Mouse (Mus musculus) ES-E14 (cell line): ENCODE measurements around the gene Nyap2. TPM values are rescaled to one million over a fixed set of nuclear protein-coding genes. Genes with fewer than 3 reads are reported as not detected.

Experiments used
- DNase-seq: peaks from one replicate; pipeline ENCODE4 v3.0.0-alpha.2; 2013; ENCODE audit warnings: low read depth, low spot score
- H3K27ac ChIP-seq: 2 replicates; pipeline ENCODE4 v1.5.1; 2012; ENCODE audit warnings: low read depth, mild to moderate bottlenecking, low read length, moderate library complexity, mixed read lengths; ENCODE audit not compliant: poor library complexity, insufficient read depth, severe bottlenecking
- H3K36me3 ChIP-seq: 2 replicates; pipeline ENCODE4 v1.6.1; 2012; ENCODE audit warnings: mild to moderate bottlenecking, low read length, moderate library complexity, mixed read lengths; ENCODE audit not compliant: control insufficient read depth, poor library complexity, insufficient read depth, severe bottlenecking
- H3K4me1 ChIP-seq, 2 experiments: fragments of 150-350 bp in 1 of 2; sonication (generic) in 1 of 2; 2 replicates each; pipeline ENCODE4 v1.6.1; 2012; ENCODE audit warnings: low read length in 2 of 2, mild to moderate bottlenecking in 1 of 2, mixed read lengths in 1 of 2; ENCODE audit not compliant: control insufficient read depth in 2 of 2, insufficient read depth in 2 of 2, poor library complexity in 1 of 2
- H3K4me3 ChIP-seq, 2 experiments: fragments of 150-350 bp in 1 of 2; sonication (generic) in 1 of 2; 2 replicates each; pipeline ENCODE4 v1.5.1; 2012; ENCODE audit warnings: low read length in 2 of 2, low read depth in 1 of 2, mild to moderate bottlenecking in 1 of 2, mixed read lengths in 1 of 2; ENCODE audit not compliant: insufficient read depth in 1 of 2, poor library complexity in 1 of 2, severe bottlenecking in 1 of 2
- H3K9ac ChIP-seq: 2 replicates; pipeline ENCODE4 v1.6.1; 2012; ENCODE audit warnings: low read depth, mild to moderate bottlenecking, low read length, mixed read lengths; ENCODE audit not compliant: poor library complexity, insufficient read depth, severe bottlenecking
- H3K9me3 ChIP-seq: fragments of 150-350 bp; sonication (generic); 2 replicates; pipeline ENCODE4 v1.6.1; 2012; ENCODE audit warnings: low read depth, mild to moderate bottlenecking, low read length; ENCODE audit not compliant: control insufficient read depth, insufficient read depth
- CHD2 ChIP-seq: IDR thresholded peaks from 2 replicates; pipeline ENCODE4 v1.6.1; 2014; ENCODE audit warnings: mild to moderate bottlenecking, low read depth, low read length, inconsistent platforms
- HCFC1 ChIP-seq: IDR thresholded peaks from 2 replicates; pipeline ENCODE4 v1.6.1; 2012; ENCODE audit warnings: low read length, inconsistent platforms, borderline replicate concordance; ENCODE audit not compliant: insufficient read depth
- MAFK ChIP-seq: IDR thresholded peaks from 2 replicates; pipeline ENCODE4 v1.6.1; 2014; ENCODE audit warnings: mild to moderate bottlenecking, low read depth, low read length, inconsistent platforms; ENCODE audit not compliant: insufficient read depth
- ZC3H11A ChIP-seq: IDR thresholded peaks from 2 replicates; pipeline ENCODE4 v1.6.1; 2012; ENCODE audit warnings: low read depth, mild to moderate bottlenecking, inconsistent platforms, low read length, borderline replicate concordance
- ZNF384 ChIP-seq: IDR thresholded peaks from 2 replicates; pipeline ENCODE4 v1.6.1; 2012; ENCODE audit warnings: low read depth, low read length, inconsistent platforms
- in situ Hi-C, 2 experiments: fragments of 600-800 bp; cut with MboI; formaldehyde crosslinking; loops; one replicate each; pipeline ENCODE4 v1.15.1; 2025; ENCODE audit warnings: low sequenced_read_pairs in 2 of 2, inconsistent platforms in 1 of 2; ENCODE audit not compliant: unreplicated experiment in 2 of 2
- total RNA-seq: library from RNA; depleted of rRNA; stranded (reverse); fragments of 300-350 nt; gene quantifications from 2 replicates; pipeline ENCODE4 v1.2.3, GENCODE M21; 2012

The Nyap2 gene
- total RNA-seq, 1 experiment, result not detected

- H3K27ac ChIP-seq, result no peak overlapping the region
- no peaks in the 10 kb centered on the region for H3K36me3 ChIP-seq
- no peak for TF ChIP-seq MAFK
- no peak for TF ChIP-seq HCFC1
- TF ChIP-seq CHD2, result no peak
- TF ChIP-seq ZNF384, result no peak
- TF ChIP-seq ZC3H11A, result no peak
- in situ Hi-C loops, result no loop called here
- no peaks in the 10 kb centered on the region for H3K9me3 ChIP-seq
- DNase-seq, result no peak
- H3K4me3 ChIP-seq, result no peak overlapping the region
- no peak overlapping the region for H3K9ac ChIP-seq
- H3K4me1 ChIP-seq, result no peaks in the 10 kb centered on the region
Measured at GRCm38 (mm10) chr1:81250068-81250467, 173.3 kb downstream of the Nyap2 start.

- in situ Hi-C loops, result no loop called here
- H3K27ac ChIP-seq, result no peak overlapping the region
- no peak for TF ChIP-seq HCFC1
- TF ChIP-seq ZNF384, result no peak
- TF ChIP-seq ZC3H11A, result no peak
- TF ChIP-seq CHD2, result no peak
- no peak for TF ChIP-seq MAFK
- H3K9me3 ChIP-seq, result no peaks in the 10 kb centered on the region
- H3K36me3 ChIP-seq, result no peaks in the 10 kb centered on the region
- no peak for DNase-seq
- no peak overlapping the region for H3K4me3 ChIP-seq
- H3K4me1 ChIP-seq, result no peaks in the 10 kb centered on the region
- no peak overlapping the region for H3K9ac ChIP-seq
Measured at GRCm38 (mm10) chr1:81266441-81266840, 189.7 kb downstream of the Nyap2 start.

GRCm38 (mm10) chr1:81280978-81281377 is 204.2 kb downstream of the Nyap2 start:
- Histone ChIP-seq H3K9ac (no peak overlapping the region), H3K36me3 (no peaks in the 10 kb centered on the region), H3K4me3 (no peak overlapping the region), H3K27ac (no peak overlapping the region), H3K9me3 (no peaks in the 10 kb centered on the region), H3K4me1 (no peaks in the 10 kb centered on the region)
- DNase-seq, result no peak
- TF ChIP-seq CHD2, result no peak
- no peak for TF ChIP-seq ZC3H11A
- TF ChIP-seq ZNF384, result no peak
- no peak for TF ChIP-seq MAFK
- TF ChIP-seq HCFC1, result no peak
- in situ Hi-C loops, result no loop called here

- TF ChIP-seq ZC3H11A, result no peak
- no peak for TF ChIP-seq CHD2
- no peak for TF ChIP-seq ZNF384
- no peak for TF ChIP-seq MAFK
- TF ChIP-seq HCFC1, result no peak
- in situ Hi-C loops, result no loop called here
- H3K27ac ChIP-seq, result no peak overlapping the region
- no peaks in the 10 kb centered on the region for H3K9me3 ChIP-seq
- DNase-seq, result no peak
- H3K36me3 ChIP-seq, result no peaks in the 10 kb centered on the region
- no peaks in the 10 kb centered on the region for H3K4me1 ChIP-seq
- no peak overlapping the region for H3K9ac ChIP-seq
- no peak overlapping the region for H3K4me3 ChIP-seq
Measured at GRCm38 (mm10) chr1:81285633-81286032, 208.9 kb downstream of the Nyap2 start.

GRCm38 (mm10) chr1:81287088-81287487 is 210.3 kb downstream of the Nyap2 start:
- Histone ChIP-seq H3K4me3 (no peak overlapping the region), H3K27ac (no peak overlapping the region), H3K9me3 (no peaks in the 10 kb centered on the region), H3K4me1 (no peaks in the 10 kb centered on the region), H3K9ac (no peak overlapping the region), H3K36me3 (no peaks in the 10 kb centered on the region)
- no peak for DNase-seq
- in situ Hi-C loops, result no loop called here
- no peak for TF ChIP-seq HCFC1
- no peak for TF ChIP-seq ZC3H11A
- TF ChIP-seq MAFK, result no peak
- TF ChIP-seq CHD2, result no peak
- TF ChIP-seq ZNF384, result no peak
